Mouse (Mus musculus) small intestine, adult 2 months (tissue): ENCODE data around the gene Dnajc30. TPM values are rescaled to one million over a fixed set of nuclear protein-coding genes. Genes with fewer than 3 reads are reported as not detected.
"Not testable (repeated sequence)": the region's sequence is repeated elsewhere in the genome, so short reads cannot be mapped to it uniquely, and the experiment has no call there.

Experiments
- H3K27ac ChIP-seq: fragments of 200-500 bp; 2 replicates; pipeline ENCODE4 v1.5.1; 2012; ENCODE audit warnings: low read depth, low read length, control low read depth, inconsistent platforms; ENCODE audit not compliant: insufficient read depth
- H3K27me3 ChIP-seq: fragments of 200-500 bp; 2 replicates; pipeline ENCODE4 v1.6.1; 2012; ENCODE audit warnings: mild to moderate bottlenecking, moderate library complexity, low read length, inconsistent platforms; ENCODE audit not compliant: control insufficient read depth, insufficient read depth
- H3K36me3 ChIP-seq: fragments of 200-500 bp; 2 replicates; pipeline ENCODE4 v1.6.1; 2012; ENCODE audit warnings: mild to moderate bottlenecking, low read length, control low read depth, inconsistent platforms; ENCODE audit not compliant: control insufficient read depth, insufficient read depth
- H3K4me1 ChIP-seq: fragments of 200-500 bp; 2 replicates; pipeline ENCODE4 v1.6.1; 2012; ENCODE audit warnings: low read length, inconsistent platforms, mixed read lengths; ENCODE audit not compliant: control insufficient read depth, insufficient read depth, insufficient read length
- H3K4me3 ChIP-seq: fragments of 200-500 bp; 2 replicates; pipeline ENCODE4 v1.5.1; 2012; ENCODE audit warnings: low read depth, mild to moderate bottlenecking, control low read depth, inconsistent platforms, low read length, moderate library complexity
- CTCF ChIP-seq: fragments of 200-500 bp; IDR thresholded peaks from 2 replicates; pipeline ENCODE4 v1.5.1; 2012; ENCODE audit warnings: low read depth, mild to moderate bottlenecking, control low read depth, inconsistent platforms, low read length, moderate library complexity, mixed read lengths; ENCODE audit not compliant: insufficient replicate concordance, insufficient read length; ENCODE audit errors: extremely low read depth
- POLR2A ChIP-seq: fragments of 200-500 bp; IDR thresholded peaks from 2 replicates; pipeline ENCODE4 v1.6.1; 2012; ENCODE audit warnings: low read depth, mild to moderate bottlenecking, control low read depth, inconsistent platforms, low read length, moderate library complexity
- WGBS: fragments of 180-500 bp; shearing (Covaris S2); methylation state at CpG from one replicate; pipeline ENCODE4 v1.1.7; 2018; 5-methylcytosine and 5-hydroxymethylcytosine counted together
- polyA plus RNA-seq: library from polyadenylated mRNA; depleted of rRNA; stranded (reverse); fragments of >200 nt; gene quantifications from 2 replicates; pipeline ENCODE4 v1.2.3, GENCODE M21; 2012

The Dnajc30 gene
- polyA plus RNA-seq, 1 experiment = 46.4 TPM

GRCm38 (mm10) chr5:135040777-135041176 lies 23.2 kb upstream of the Dnajc30 start:
- Histone ChIP-seq H3K4me1 (no peaks in the 10 kb centered on the region), H3K36me3 (no peaks in the 10 kb centered on the region), H3K27ac (no peak overlapping the region), H3K27me3 (no peaks in the 10 kb centered on the region), H3K4me3 (no peak overlapping the region)
- no peak for TF ChIP-seq CTCF
- 57% methylated on average over 11 of the region's 11 CpGs for WGBS

GRCm38 (mm10) chr5:135042105-135042788 lies 21.8 kb upstream of the Dnajc30 start:
- no peaks in the 10 kb centered on the region for H3K36me3 ChIP-seq
- H3K27ac ChIP-seq = no peak overlapping the region
- no peak overlapping the region for H3K4me3 ChIP-seq
- no peak for TF ChIP-seq CTCF
- no peak for TF ChIP-seq POLR2A
- H3K27me3 ChIP-seq = no peaks in the 10 kb centered on the region
- no peaks in the 10 kb centered on the region for H3K4me1 ChIP-seq
- 64% methylated on average over 21 of the region's 21 CpGs for WGBS

- Histone ChIP-seq H3K27me3 (no peaks in the 10 kb centered on the region), H3K27ac (no peak overlapping the region)
- WGBS = 92% methylated on average over 3 of the region's 3 CpGs
Measured at GRCm38 (mm10) chr5:135044575-135044974, 19.4 kb upstream of the Dnajc30 start.

GRCm38 (mm10) chr5:135048539-135048938 lies 15.5 kb upstream of the Dnajc30 start:
- TF ChIP-seq CTCF (no peak), POLR2A (no peak)
- no peak overlapping the region for H3K27ac ChIP-seq

More at GRCm38 (mm10) chr5:135044575-135044974, 19.4 kb upstream of the Dnajc30 start:
- H3K36me3 ChIP-seq = no peaks in the 10 kb centered on the region
- no peak overlapping the region for H3K4me3 ChIP-seq
- TF ChIP-seq POLR2A (no peak), CTCF (no peak)
- H3K4me1 ChIP-seq = no peaks in the 10 kb centered on the region

GRCm38 (mm10) chr5:135049268-135049667 lies 14.7 kb upstream of the Dnajc30 start:
- peaks cover 15% of the 10 kb centered on the region for H3K36me3 ChIP-seq
- H3K27ac ChIP-seq, H3K4me3 ChIP-seq, H3K4me1 ChIP-seq, H3K27me3 ChIP-seq: not testable (repeated sequence)
- 97% methylated on average over 6 of the region's 6 CpGs for WGBS

More at GRCm38 (mm10) chr5:135048539-135048938, 15.5 kb upstream of the Dnajc30 start:
- 88% methylated on average over 5 of the region's 5 CpGs for WGBS
- Histone ChIP-seq H3K4me3 (no peak overlapping the region), H3K27me3 (no peaks in the 10 kb centered on the region), H3K36me3 (peaks cover 8% of the 10 kb centered on the region), H3K4me1 (no peaks in the 10 kb centered on the region)

GRCm38 (mm10) chr5:135053356-135053755 lies 10.6 kb upstream of the Dnajc30 start:
- TF ChIP-seq POLR2A = no peak
- TF ChIP-seq CTCF = no peak
- WGBS = 88% methylated on average over 12 of the region's 12 CpGs
- no peak overlapping the region for H3K4me3 ChIP-seq
- H3K4me1 ChIP-seq = no peaks in the 10 kb centered on the region
- no peaks in the 10 kb centered on the region for H3K27me3 ChIP-seq
- H3K27ac ChIP-seq = no peak overlapping the region
- peaks cover 42% of the 10 kb centered on the region for H3K36me3 ChIP-seq

- Histone ChIP-seq H3K27ac (peak overlapping the region; percentile 51), H3K4me3 (peak overlapping the region; percentile 84), H3K4me1 (peaks cover 4% of the 10 kb centered on the region; the same call in 1 of the 2 replicates), H3K36me3 (peaks cover 10% of the 10 kb centered on the region), H3K27me3 (no peaks in the 10 kb centered on the region)
- WGBS = under 1% methylated on average over 40 of the region's 40 CpGs
- no peak for TF ChIP-seq POLR2A
- TF ChIP-seq CTCF = no peak
Measured at GRCm38 (mm10) chr5:135064382-135064766, 372 bp downstream of the Dnajc30 start.

- Histone ChIP-seq H3K4me3 (peak within 1 kb of the TSS; percentile 84), H3K27ac (peak within 1 kb of the TSS; percentile 51)
- H3K27me3 ChIP-seq, H3K36me3 ChIP-seq, H3K4me1 ChIP-seq: not testable (repeated sequence)
- WGBS = 61% methylated on average over 9 of the region's 9 CpGs
Measured at GRCm38 (mm10) chr5:135064909-135065446, 976 bp downstream of the Dnajc30 start, which contains the start of gene Bud23. Bud23 (minus strand) TSS chr5:135064959.
